Mouse (Mus musculus): Measurements from ENCODE around the gene Sufu. TPM values are rescaled to one million over a fixed set of nuclear protein-coding genes. Genes with fewer than 3 reads are reported as not detected.

Gene Sufu
- total RNA-seq, 2 experiments from 2014 or later: 1.2 to 10.8 TPM

GRCm38 (mm10) chr19:46422384-46423338 is 26.0 kb downstream of the Sufu start:
- no peak for ATAC-seq (replicated peaks; ENCODE audit: low FRiP score, poor library complexity, severe bottlenecking)

DNA sequence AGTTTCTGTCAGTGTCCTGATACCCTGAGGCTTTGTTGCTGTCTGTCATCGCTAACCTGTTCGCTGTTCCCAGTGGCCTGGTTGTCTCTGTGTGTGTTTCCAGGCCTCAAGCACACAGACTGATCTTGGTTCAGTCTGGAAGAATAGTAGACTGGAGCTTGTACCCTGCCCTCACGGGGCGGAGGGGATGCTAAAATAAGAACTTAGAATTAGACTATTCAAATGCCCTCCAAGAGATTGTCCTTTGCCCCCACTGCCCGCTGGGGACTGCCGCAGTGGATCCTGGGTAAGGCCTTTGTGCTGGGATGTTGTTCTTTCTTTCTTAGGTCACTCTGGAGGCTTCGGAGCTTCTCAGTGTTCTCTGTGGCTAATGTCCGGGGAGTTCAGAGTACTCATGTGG is 28.6 kb downstream of the Sufu start:
- no peak for ATAC-seq (replicated peaks; ENCODE audit: low FRiP score, poor library complexity, severe bottlenecking)

- no peak for ATAC-seq (replicated peaks; ENCODE audit: low FRiP score, poor library complexity, severe bottlenecking)
These were observed 29.8 kb downstream of the Sufu start for GRCm38 (mm10) chr19:46426488-46426887.

- no peak for ATAC-seq (replicated peaks; ENCODE audit: low FRiP score, poor library complexity, severe bottlenecking)
These were observed 32.6 kb downstream of the Sufu start for GRCm38 (mm10) chr19:46429250-46429649.

- no peak for ATAC-seq (replicated peaks; ENCODE audit: low FRiP score, poor library complexity, severe bottlenecking)
These were observed 37.0 kb downstream of the Sufu start for GRCm38 (mm10) chr19:46433712-46434111.

DNA sequence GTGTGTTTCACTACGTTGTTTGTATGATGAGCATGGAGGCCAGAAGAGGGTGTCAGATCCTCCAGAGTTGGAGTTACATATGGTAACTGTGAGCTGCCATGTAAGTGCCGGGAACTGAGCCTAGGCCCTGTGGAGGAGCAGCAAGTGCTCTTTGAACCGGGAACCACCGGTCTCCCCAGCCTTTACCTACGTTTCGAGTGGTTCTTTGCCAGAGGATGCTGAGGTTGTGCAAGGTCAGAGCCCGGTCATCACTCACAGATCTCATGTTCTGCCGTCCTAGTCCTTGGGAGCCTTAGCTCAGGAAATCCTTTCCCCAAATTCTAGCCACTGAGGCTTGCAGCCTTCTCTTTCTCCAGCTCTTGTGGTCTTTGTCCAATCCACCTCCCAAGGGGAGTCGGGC is 37.5 kb downstream of the Sufu start:
- no peak for ATAC-seq (replicated peaks; ENCODE audit: low FRiP score, poor library complexity, severe bottlenecking)

DNA sequence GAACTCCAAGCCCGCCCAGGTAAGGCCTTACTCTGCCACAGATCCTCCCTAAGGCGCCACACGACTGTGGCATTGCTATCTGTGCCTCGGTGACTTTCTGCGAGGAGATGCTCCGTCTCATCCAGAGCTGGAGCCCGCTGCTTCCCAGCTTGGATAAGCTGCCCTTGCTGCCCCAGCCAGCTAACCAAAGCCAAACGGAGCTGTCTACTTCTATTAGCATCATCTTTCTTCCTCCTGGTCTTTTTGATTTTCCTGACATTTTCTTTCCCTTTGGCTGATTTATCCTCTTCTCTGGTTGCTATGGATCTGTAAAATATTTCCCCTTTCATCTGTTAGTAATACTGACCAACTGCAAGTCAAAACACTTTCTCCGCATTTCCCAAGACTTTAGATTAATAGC is 37.9 kb downstream of the Sufu start:
- no peak; the same call in 1 of the 2 replicates for ATAC-seq (replicated peaks; ENCODE audit: low FRiP score, poor library complexity, severe bottlenecking)

DNA sequence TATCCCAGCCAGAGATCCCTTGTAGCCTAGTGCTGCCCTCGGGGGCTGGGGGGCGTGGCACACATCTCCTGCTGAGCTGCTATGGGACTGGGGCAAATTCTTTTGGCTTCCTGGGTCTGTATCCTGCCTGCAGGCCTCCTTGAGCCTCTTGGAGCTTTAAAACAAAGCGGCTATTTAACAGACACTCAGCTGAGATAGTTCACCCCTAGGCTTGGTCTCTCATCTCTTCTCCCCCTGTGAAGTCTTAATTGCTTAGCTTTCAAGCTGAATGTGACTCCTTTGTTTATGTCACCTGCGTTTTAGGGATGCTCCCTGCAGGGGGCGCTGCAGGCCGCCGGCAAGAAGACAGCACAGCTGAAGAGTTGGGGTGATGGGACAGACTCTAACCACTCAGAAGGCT is 38.8 kb downstream of the Sufu start:
- no peak for ATAC-seq (replicated peaks; ENCODE audit: low FRiP score, poor library complexity, severe bottlenecking)

GRCm38 (mm10) chr19:46443509-46443908 is 46.8 kb downstream of the Sufu start:
- no peak for ATAC-seq (replicated peaks; ENCODE audit: low FRiP score, poor library complexity, severe bottlenecking)

DNA sequence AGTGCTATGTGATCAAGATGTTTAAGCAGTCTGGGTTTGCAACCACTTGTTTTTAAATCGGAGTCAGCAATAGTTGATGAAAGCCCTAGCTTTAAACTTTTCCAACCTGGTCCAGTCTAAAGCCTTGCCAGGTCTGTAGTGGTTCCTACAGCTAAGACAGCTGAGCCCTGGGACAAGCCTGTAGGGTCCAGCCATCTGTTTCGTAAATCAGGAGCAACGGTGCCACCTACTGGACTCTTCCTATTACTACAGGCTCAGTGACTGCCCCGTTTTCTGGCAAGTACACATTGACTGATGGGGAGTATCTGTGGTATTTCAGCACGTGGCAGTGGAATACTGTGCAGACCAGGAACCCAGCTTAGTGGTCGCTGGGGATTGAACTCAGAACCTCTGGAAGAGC is 47.5 kb downstream of the Sufu start:
- peak; percentile 85 for ATAC-seq (replicated peaks; ENCODE audit: low FRiP score, poor library complexity, severe bottlenecking)

DNA sequence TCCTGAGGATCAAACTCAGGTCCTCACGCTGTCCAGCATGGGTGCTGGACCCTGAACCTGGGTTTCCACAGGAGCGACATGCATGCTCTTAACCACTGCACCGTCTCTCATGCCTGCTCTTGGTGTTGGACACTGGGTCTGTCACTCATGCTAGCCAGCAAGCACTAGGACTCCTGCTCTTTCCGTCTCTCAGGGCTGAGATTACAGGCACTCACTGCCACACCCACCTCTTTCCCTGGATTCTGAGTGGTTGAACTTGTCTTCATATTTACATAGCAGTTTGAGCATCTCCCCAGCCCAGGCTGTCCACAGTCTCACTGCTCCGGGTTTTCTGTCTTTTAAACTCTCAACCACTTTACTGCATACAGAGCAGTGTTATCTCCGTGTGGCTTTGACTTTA is 48.9 kb downstream of the Sufu start:
- no peak for ATAC-seq (replicated peaks; ENCODE audit: low FRiP score, poor library complexity, severe bottlenecking)

DNA sequence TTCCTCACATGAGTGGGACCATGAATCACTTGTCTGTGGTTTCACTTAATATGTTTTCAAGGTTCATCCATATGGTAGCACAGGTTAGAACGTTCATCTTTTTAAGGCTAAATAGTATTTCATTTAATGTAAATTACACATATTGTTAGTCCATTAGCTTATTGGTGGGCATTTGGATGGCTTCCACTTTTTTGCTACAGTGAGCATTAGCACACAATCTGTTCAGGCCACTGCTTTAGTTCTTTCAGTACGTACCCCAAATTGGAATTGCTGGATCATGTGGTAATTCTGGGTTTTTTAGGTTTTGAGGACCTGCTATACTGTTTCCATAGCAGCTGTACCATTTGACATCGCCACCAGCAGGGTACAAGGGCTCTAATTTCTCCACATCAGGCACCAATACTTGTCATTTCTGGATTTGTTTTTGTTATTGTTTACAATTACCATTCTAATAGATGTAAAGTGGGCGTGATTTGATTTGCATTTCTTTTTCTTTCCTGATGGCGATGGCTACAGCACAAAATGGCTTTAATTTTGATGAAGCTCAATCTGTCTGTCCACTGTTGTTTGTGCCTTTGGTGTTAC is 49.8 kb downstream of the Sufu start:
- ATAC-seq (replicated peaks; ENCODE audit: low FRiP score, poor library complexity, severe bottlenecking): no peak

GRCm38 (mm10) chr19:46447110-46447509 is 50.4 kb downstream of the Sufu start:
- no peak for ATAC-seq (replicated peaks; ENCODE audit: low FRiP score, poor library complexity, severe bottlenecking)

DNA sequence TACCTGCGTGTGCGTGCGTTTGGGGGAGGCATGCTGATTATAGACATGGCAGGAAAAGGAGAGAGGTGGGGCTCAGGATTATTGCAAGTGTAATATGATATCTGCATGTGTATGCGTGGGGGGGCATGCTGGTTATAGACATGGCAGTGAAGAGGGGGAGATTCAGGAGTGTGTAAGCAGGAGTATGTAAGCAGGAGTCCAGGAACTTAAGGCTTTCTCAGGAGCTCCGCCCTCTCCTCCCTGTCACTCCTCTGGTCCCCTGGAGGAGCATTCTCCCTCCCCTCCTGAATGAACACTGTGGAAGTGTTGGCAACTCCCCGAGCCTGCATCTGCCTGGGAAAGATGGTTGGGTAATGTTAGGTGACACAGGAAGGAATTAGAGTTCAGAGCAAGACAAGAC is 51.2 kb downstream of the Sufu start:
- no peak for ATAC-seq (replicated peaks; ENCODE audit: low FRiP score, poor library complexity, severe bottlenecking)

DNA sequence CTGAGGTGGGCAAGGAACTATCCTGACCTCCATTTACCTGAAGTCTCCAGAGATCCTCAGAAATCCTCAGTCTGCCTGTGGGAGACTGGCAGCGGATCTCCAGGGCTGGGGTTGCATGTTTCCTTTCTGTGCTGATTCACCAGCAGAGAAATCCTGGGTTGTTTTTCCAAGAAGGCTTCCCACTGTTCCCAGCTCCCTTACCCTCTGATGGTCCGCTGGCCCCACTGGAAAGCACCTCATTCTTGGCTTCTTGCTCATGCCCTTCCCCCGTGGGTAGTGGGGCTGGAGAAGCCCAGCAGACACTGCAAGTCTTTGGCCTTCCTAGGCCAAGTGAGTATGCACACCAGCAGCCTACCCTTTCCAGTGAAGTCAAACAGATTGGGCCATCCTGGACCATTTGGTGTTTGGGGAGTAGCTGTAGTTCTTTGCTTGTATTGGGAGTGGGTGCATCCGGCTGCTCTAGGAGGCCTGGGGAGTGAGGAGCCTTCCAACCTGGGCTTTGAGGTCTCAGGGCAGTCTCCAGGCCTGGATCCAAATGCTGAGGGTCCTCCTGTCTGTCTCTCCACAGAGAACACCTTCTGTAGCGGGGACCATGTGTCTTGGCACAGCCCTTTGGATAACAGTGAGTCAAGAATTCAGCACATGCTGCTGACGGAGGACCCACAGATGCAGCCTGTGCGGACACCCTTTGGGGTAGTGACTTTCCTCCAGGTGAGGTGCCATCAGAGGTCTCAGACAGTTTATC is 52.7 kb downstream of the Sufu start:
- no peak for ATAC-seq (replicated peaks; ENCODE audit: low FRiP score, poor library complexity, severe bottlenecking)

GRCm38 (mm10) chr19:46452052-46452827 is 55.5 kb downstream of the Sufu start:
- peak; percentile 69 for ATAC-seq (replicated peaks; ENCODE audit: low FRiP score, poor library complexity, severe bottlenecking)

GRCm38 (mm10) chr19:46452916-46453315 is 56.2 kb downstream of the Sufu start:
- ATAC-seq (replicated peaks; ENCODE audit: low FRiP score, poor library complexity, severe bottlenecking): 0 out of 2 replicates have a peak, but pooled peaks have one; percentile 17

DNA sequence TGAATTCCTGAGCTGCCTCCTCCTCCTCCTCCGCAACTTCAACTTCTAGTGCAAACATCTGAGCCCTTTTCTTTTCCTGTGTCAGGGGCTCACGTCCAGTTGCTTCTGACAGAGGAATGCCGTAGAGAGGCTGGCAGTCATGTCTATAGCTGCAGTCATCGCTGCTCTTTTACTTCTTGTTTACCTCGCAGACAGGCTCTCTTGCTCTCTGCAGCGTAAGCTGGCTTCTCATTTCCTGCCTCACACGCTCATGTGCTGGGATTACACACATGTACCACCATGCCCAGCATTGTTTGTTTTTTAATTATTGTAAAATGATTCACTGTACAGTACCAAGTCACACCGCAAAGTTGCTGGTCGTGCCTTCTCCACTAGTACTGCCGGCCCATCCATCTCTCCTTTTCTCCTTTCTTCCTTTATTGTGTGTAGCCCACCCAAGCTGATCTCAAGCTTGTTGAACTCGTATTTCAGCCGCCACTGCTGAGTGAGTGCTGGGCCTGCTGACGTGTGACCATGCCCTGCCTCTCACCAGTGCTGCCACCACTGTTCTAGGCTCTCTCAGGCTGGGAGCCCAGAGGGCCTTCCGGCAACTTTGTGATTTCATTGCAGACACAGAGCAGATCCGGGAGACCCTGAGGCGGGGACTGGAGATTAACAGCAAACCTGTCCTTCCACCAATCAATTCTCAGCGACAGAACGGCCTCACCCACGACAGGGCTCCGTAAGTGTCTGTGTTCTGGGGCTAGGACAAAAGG is 57.6 kb downstream of the Sufu start:
- ATAC-seq (replicated peaks; ENCODE audit: low FRiP score, poor library complexity, severe bottlenecking): no peak

- no peak for ATAC-seq (replicated peaks; ENCODE audit: low FRiP score, poor library complexity, severe bottlenecking)
These were observed 58.3 kb downstream of the Sufu start for GRCm38 (mm10) chr19:46455032-46455431.

All from erythroblast, adult 5-6 weeks (primary cell).